Mouse (Mus musculus): ENCODE results near the gene H13.

DNA sequence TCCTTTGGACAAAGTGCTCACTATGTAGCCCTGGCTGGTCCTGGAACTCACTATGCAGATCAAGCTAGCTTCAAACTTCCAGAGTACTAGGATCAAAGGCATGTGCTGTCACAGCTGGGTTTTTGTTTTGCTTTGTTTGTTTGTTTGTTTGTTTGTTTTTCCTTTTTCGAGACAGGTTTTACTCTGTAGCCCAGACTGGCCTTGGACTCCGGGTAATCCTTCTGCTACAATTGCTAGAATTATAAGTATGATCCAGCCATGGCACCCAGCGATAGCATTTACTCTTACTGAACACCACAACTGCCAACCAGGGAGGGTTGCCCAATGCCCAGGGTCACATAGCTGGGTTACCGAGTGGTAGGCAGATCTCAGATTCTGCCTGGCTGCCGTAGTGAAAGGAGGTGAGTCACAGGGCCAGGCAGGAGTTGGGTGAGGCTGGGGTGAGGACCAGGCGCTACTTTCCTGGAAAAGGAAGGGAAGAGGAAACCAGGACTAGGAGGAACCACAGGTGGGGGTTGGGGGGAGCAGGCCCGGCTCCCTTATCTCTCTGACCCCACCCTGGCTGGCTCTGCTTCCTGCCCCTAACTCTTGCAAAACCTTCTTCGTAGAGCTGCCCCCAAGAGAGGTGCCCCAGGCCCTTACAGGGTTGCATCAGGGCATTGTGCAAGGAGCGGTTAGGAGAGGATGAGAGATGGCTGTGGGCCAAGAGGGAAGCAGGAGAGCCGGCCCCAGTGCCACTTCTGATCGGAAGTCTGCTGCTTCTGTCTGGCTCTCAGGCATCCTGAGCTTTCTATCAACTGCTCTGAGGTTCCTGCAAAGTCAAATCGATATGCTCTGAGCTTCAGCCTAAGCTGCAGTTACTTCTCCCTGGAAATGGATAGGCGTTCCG, 72.1 kb downstream of the H13 start:
- TF ChIP-seq CTCF (IDR thresholded peaks at IDR 0.05; ENCODE audit: low read depth) (no peak), EP300 (IDR thresholded peaks at IDR 0.05; ENCODE audit: low read depth) (peak; percentile 41; the same call in 1 of the 2 replicates)

Measured in liver, embryonic 14.5 days (tissue).